In the genomic region with DNA sequence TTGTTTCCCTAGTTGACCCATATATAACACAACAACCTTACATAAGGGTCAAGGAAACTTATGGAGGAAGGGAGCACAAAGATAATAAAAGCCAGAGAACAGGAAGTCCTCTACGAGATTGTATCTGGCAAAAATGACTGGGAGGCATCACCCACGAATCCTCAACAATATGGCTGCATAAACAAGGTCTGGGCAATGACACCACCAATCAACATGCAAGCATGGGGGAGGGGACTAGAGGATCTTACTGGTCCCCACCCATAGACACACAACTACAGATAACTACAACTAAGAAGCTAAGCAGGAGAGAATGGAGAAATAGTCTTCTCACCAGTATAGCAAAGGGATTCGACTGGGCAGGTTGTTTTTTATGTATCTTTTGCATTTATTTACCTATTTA, we compare ENCODE assay signal across 10 mouse cellular contexts. TPM values are rescaled to one million over a fixed set of nuclear protein-coding genes. Genes with fewer than 3 reads are reported as not detected.
DNase-seq lines count a peak whose midpoint lies in the region; ATAC-seq and TF ChIP-seq lines count a peak whose summit lies in the region.
"Had no signal": no experiment of that assay in that cellular context is flagged by ENCODE, and none has a peak within 500 bp of the region (broad histone marks: within the 10 kb centered on the region; RNA-seq: fewer than 3 reads in every experiment).

No protein-coding gene starts in this region.

- peak; percentile 25 for DNase-seq in lung, postnatal 10 days
- DNase-seq in lung, postnatal 14 days: no peak
- DNase-seq in MEL (ENCODE audit: low read depth, low spot score): peak; percentile 59
- DNase-seq in retina, postnatal 1 day: no peak
- DNase-seq: kidney, adult 9 months had no signal

- no peaks in the 10 kb centered on the region for H3K9me3 ChIP-seq in MEL (replicated peaks; ENCODE audit: insufficient read depth, low read length)
- no peaks in the 10 kb centered on the region for H3K9me3 ChIP-seq in hindbrain, embryonic 12.5 days (replicated peaks)
- H3K9me3 ChIP-seq: forebrain, embryonic 15.5 days; limb, embryonic 15.5 days had no signal

- no peaks in the 10 kb centered on the region for H3K27me3 ChIP-seq in MEL (ENCODE audit: control insufficient read depth in 1 of 2, insufficient read depth in 2 of 2, low read length in 2 of 2)
- no peaks in the 10 kb centered on the region for H3K27me3 ChIP-seq in hindbrain, embryonic 12.5 days
- H3K27me3 ChIP-seq: forebrain, embryonic 15.5 days; limb, embryonic 15.5 days had no signal

- peaks cover 3 to 9% of the 10 kb centered on the region in 2 experiments; a peak in 3 of 4 replicates for H3K4me1 ChIP-seq in MEL (ENCODE audit: control insufficient read depth in 1 of 2, insufficient read depth in 2 of 2, low read length in 2 of 2)
- peaks cover 4% of the 10 kb centered on the region; the same call in 1 of the 2 replicates for H3K4me1 ChIP-seq in hindbrain, embryonic 12.5 days
- H3K4me1 ChIP-seq: forebrain, embryonic 15.5 days had no signal

- ATAC-seq in granulocyte monocyte progenitor cell, adult 5-6 weeks (replicated peaks; ENCODE audit: poor library complexity, severe bottlenecking): peak; percentile 33
- ATAC-seq in megakaryocyte progenitor cell, adult 5-6 weeks (replicated peaks; ENCODE audit: poor library complexity): peak; percentile 72
- no peak for ATAC-seq in hindbrain, embryonic 12.5 days (ENCODE audit: low FRiP score)
- ATAC-seq: forebrain, embryonic 15.5 days had no signal

- no peak for TF ChIP-seq RAD21 in MEL (IDR thresholded peaks at IDR 0.05; ENCODE audit: low read depth, low read length)

- peaks cover 29% of the 10 kb centered on the region for H3K79me2 ChIP-seq in MEL (ENCODE audit: control insufficient read depth, insufficient read depth, low read length, poor library complexity)

- no peak overlapping the region for H3K4me3 ChIP-seq in MEL (ENCODE audit: control insufficient read depth in 1 of 2, insufficient read depth in 1 of 2, low read depth in 2 of 2, low read length in 2 of 2)
- no peak overlapping the region for H3K4me3 ChIP-seq in hindbrain, embryonic 12.5 days
- H3K4me3 ChIP-seq: forebrain, embryonic 15.5 days; limb, embryonic 15.5 days had no signal

- H3K9ac ChIP-seq in MEL (ENCODE audit: control insufficient read depth, low read depth, low read length, poor library complexity, severe bottlenecking): no peak overlapping the region
- H3K9ac ChIP-seq in hindbrain, embryonic 12.5 days: no peak overlapping the region
- H3K9ac ChIP-seq: forebrain, embryonic 15.5 days; limb, embryonic 15.5 days had no signal

- H3K4me2 ChIP-seq in hindbrain, embryonic 12.5 days (replicated peaks): no peak overlapping the region
- H3K4me2 ChIP-seq: forebrain, embryonic 15.5 days; limb, embryonic 15.5 days had no signal

- WGBS in hindbrain, embryonic 12.5 days: 80% methylated on average over 3 of the region's 3 CpGs

- no peak for TF ChIP-seq EP300 in MEL (IDR thresholded peaks at IDR 0.05; ENCODE audit: low read depth in 1 of 2, low read length in 2 of 2)

- TF ChIP-seq CTCF in MEL (IDR thresholded peaks at IDR 0.05 in 2 of 3, conservative IDR thresholded peaks at IDR 0.05 in 1 of 3; ENCODE audit: control insufficient read depth in 1 of 3, insufficient read depth in 1 of 3, low read depth in 2 of 3, low read length in 3 of 3, poor library complexity in 1 of 3, severe bottlenecking in 1 of 3): no peak

- peaks cover 2 to 13% of the 10 kb centered on the region in 2 experiments; a peak in 3 of 4 replicates for H3K36me3 ChIP-seq in MEL (ENCODE audit: control insufficient read depth in 1 of 2, insufficient read depth in 2 of 2, low read length in 2 of 2)
- no peaks in the 10 kb centered on the region for H3K36me3 ChIP-seq in hindbrain, embryonic 12.5 days

- TF ChIP-seq POLR2A in MEL (IDR thresholded peaks at IDR 0.05; ENCODE audit: control insufficient read depth in 1 of 2, insufficient read depth in 1 of 2, low read depth in 1 of 2, low read length in 2 of 2, poor library complexity in 1 of 2): no peak

- no peak overlapping the region for H3K27ac ChIP-seq in MEL (ENCODE audit: control insufficient read depth, low read depth, low read length)
- H3K27ac ChIP-seq in hindbrain, embryonic 12.5 days: no peak overlapping the region
- H3K27ac ChIP-seq: forebrain, embryonic 15.5 days; limb, embryonic 15.5 days had no signal

TF ChIP-seq in MEL, 35 proteins besides CTCF, POLR2A, EP300 and RAD21:
- TF ChIP-seq USF1 (IDR thresholded peaks at IDR 0.05; ENCODE audit: low read depth, low read length): no peak
- TF ChIP-seq JUND (IDR thresholded peaks at IDR 0.05; ENCODE audit: low read depth, low read length): no peak
- no peak for TF ChIP-seq MYC (IDR thresholded peaks at IDR 0.05; ENCODE audit: low read depth, low read length)
- TF ChIP-seq MXI1 (IDR thresholded peaks at IDR 0.05; ENCODE audit: low read depth, low read length): no peak
- TF ChIP-seq GATA1 (IDR thresholded peaks at IDR 0.05; ENCODE audit: low read depth, low read length): peak; percentile 34; the same call in 1 of the 2 replicates
- no peak for TF ChIP-seq POLR2AphosphoS2 (IDR thresholded peaks at IDR 0.05; ENCODE audit: low read length)

RNA-seq across cellular contexts. Expression of a gene that starts 18.8 kb away (rescaled TPM):
- 13.6 and 16.2 TPM in 2 replicates for total RNA-seq in MEL (2012; rRNA removed)
- 10 to 100 TPM; 21.1 to 42.6 TPM for polyA plus RNA-seq in MEL (2012; ENCODE audit: insufficient read depth in 1 of 2, insufficient read length in 2 of 2, low read depth in 1 of 2, low replicate concordance in 2 of 2, missing spikeins in 1 of 2)
- 20.2 and 21.0 TPM in 2 replicates for total RNA-seq in granulocyte monocyte progenitor cell, adult 5-6 weeks (2014; fragmentation: Nextera tagmentation)
- total RNA-seq in granulocyte monocyte progenitor cell, adult 5-6 weeks (2017): 10.3 and 11.7 TPM in 2 replicates
- 18.5 and 24.2 TPM in 2 replicates for total RNA-seq in megakaryocyte progenitor cell, adult 5-6 weeks (2015)
- 11.0 and 14.3 TPM in 2 replicates for total RNA-seq in megakaryocyte progenitor cell, adult 5-6 weeks (2017)
- polyA plus RNA-seq in hindbrain, embryonic 12.5 days (2016; fragmentation: Nextera tagmentation; extraction: Ambion mirVana): 34.0 and 35.6 TPM in 2 replicates

Comparison
In these comparisons a context has a peak if more than half of its experiments do, and no peak if none do; other contexts are left out.
1. DNase-seq: peak in lung, postnatal 10 days (single experiment) and MEL (single experiment); none in lung, postnatal 14 days (single experiment) and retina, postnatal 1 day (single experiment).